Mouse (Mus musculus) stomach, postnatal 0 days (tissue): ENCODE data around the gene Abcc6.

Experiments
- CTCF ChIP-seq: IDR thresholded peaks from 2 replicates; pipeline ENCODE4 v1.5.1; 2016; ENCODE audit warnings: antibody characterized with exemption, low read depth, mild to moderate bottlenecking, moderate library complexity
- EP300 ChIP-seq: optimal IDR thresholded peaks from 2 replicates; pipeline ENCODE3; 2016; ENCODE audit warnings: antibody characterized with exemption

- TF ChIP-seq CTCF (no peak), EP300 (no peak)
Observed at GRCm38 (mm10) chr7:46035468-46035867, 5.4 kb upstream of the Abcc6 start.
